Mouse (Mus musculus): ENCODE measurements around the gene Cnn3.

Cnn3 gene

DNA sequence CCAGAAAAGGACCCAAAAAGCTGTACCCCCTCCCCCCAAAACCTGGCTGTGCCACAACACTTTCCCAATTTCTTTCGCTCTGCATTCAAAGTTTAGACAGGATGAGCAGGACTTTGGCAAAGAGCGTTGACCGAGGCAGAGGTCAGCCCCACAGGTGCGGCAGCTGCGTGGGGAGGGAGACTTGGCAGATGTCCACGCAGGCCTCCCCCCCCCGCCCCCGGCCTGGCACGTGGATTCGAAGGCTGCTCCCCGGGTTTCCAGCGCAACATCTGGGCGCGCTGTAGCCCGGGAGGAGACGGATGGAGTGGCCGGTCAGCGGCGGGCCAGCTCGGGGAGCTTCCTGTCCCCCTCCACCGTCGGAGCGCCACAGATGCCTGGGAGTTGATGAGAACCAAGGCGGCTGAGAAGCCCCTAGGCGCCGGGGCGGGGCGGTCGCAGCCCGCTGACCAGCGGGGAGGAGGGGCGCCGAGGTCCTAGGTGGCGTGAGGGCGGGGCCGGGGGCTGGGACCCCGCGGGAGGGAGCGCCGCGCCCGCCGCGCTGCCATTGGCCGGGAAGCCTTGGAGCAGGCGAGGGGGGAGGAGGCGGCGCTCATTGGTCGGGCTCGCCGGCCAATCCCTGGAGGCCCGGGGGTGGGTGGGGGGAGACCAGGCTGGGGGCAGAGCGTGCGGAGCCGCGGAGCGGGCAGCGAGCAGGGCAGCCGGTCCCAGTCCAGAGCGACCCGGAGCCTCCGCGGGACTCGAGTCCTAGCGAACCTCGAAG, at the start of gene Cnn3:
Gene Cnn3 (plus strand): TSS at position 637 of the 760 bp plus-strand sequence.
- peak; percentile 93 to 94 for DNase-seq (ENCODE audit: low spot score in 2 of 2)

- no peak for DNase-seq (ENCODE audit: low spot score in 2 of 2)
Observed at GRCm38 (mm10) chr3:121378708-121379612, 47.3 kb upstream of the Cnn3 start.

DNA sequence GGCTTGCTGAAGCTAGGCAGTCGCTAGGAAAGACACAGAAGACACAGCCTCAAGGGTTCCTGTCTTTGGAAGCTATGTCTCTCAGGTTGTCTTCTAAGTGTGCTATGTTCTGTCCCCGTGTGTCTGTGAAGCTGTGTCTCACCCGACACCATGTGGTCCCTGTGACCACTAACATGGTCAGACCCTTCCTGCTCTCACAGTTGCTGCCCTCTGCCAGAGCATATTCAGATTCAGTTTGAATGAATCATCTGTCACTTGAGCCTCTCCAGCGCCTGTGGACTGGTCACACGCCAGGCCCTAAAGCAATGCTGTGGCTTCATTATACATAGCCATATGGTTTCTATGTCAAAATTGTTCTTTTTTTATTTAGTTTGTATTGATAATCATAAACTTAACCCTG, 46.6 kb upstream of the Cnn3 start:
- DNase-seq (ENCODE audit: low spot score in 2 of 2): no peak

GRCm38 (mm10) chr3:121387471-121388009, 38.8 kb upstream of the Cnn3 start:
- DNase-seq (ENCODE audit: low spot score in 2 of 2): no peak

DNA sequence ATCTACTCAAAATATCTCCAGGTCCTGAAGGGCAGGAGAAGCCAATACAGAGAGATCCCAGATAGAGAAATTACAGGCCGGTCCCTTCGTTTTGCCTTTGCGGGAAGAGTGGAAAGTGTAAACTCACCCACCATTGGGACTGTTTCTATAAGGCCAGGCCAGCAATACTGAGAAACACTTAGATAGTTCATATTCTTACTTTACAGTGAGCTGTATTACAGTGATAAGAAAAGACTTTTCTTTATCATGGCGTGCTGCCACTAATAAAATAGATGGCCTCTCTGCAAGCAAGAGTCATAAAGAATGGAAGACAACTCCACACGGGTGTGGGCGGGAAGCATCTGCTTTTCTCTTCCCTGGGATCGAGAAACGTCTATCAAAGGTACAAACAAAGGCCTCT, 36.9 kb upstream of the Cnn3 start:
- DNase-seq (ENCODE audit: low spot score in 2 of 2): no peak

- DNase-seq (ENCODE audit: low spot score in 2 of 2): no peak
Observed at GRCm38 (mm10) chr3:121389860-121390530, 36.3 kb upstream of the Cnn3 start.

GRCm38 (mm10) chr3:121390724-121391123, 35.6 kb upstream of the Cnn3 start:
- peak in 1 of 2 experiments; percentile 40 for DNase-seq (ENCODE audit: low spot score in 2 of 2)

DNA sequence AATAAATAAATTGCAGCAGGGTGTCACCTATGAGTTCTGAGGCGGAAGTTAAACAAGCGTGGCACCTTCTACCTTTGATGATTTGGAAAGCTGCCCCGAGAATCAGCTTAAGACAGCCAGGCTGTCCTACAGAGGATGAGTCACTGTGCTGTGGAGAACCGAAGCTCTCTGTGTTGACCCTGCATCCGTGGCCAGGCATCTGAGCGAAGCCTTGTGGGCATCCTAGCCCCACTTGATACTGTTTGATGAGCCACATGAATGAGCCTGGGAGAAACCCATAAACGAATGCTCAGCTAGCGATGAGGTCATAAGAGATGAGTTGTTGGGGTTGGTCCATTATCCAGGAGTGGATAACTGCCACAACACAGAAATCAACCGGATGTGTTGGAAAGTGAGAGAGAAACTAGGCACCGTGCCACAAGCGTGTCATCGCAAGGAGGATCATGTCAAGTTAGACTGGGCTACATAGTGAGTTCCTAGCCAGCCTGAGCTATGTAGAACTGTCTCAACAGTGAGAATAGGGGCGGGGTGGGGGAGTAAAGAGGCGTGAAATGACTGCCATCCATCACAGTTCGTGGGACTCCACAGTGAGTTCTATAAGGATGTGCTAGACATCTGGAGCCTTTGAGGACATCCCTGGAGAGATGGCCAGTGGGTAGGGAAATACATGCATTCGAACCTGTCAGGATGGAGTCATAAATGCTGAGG, 30.6 kb upstream of the Cnn3 start:
- DNase-seq (ENCODE audit: low spot score in 2 of 2): peak in 1 of 2 experiments; percentile 29

DNA sequence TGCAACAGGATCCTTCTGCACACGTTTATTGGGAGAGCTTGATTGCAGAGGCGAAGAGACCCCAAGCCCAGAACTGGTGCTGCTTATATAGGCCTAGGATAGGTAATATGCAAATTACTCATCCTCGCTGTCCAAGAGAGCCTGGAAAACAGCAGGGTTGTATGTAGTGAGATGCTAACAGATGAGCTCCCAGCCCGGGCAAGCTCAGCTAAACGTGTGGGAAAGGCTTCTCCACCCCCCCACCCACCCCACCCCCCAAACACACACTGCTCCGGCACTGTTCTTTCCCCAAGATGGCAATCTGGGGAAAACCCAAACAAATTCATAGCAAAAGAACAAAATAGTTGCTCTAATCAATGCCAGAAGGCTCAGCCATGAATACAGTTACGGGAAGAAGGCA, 29.7 kb upstream of the Cnn3 start:
- no peak for DNase-seq (ENCODE audit: low spot score in 2 of 2)

DNA sequence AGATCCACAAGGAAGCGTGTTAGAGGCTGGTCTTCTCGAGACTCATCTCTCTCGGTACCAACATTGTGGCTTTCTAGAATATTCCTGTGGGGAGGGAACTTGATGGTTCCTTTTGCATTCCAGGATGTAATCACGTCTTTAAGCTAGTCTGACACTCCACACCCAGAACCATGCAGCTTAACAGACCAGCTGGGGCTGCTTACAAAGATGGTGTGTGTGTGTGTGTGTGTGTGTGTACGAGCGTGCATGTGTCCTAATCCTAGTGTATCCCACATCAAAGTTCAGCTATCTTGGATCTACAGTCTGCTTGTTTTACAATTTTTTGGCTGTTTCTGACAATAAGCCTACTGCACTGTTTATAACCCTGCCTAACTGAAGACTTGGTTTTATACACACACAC, 29.3 kb upstream of the Cnn3 start:
- no peak for DNase-seq (ENCODE audit: low spot score in 2 of 2)

DNA sequence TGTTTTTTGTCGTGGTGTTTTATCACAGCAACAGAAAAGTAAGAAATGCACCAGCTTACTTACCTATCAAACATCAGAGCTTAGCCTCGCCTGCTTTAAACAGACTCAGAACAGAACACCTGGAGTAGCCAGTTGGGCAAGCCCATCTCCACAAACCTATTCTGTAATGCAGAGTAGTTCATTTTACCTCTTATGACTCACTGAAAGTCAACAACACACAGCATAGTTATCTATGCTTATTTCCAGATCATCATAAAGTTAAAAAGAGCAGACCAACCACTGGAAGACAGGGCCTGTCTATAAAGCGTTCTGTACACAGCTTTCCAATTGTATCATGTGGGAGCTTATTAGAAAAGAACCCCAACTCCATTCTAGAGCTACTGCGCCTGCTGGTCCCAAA, 24.9 kb upstream of the Cnn3 start:
- DNase-seq (ENCODE audit: low spot score in 2 of 2): no peak

DNA sequence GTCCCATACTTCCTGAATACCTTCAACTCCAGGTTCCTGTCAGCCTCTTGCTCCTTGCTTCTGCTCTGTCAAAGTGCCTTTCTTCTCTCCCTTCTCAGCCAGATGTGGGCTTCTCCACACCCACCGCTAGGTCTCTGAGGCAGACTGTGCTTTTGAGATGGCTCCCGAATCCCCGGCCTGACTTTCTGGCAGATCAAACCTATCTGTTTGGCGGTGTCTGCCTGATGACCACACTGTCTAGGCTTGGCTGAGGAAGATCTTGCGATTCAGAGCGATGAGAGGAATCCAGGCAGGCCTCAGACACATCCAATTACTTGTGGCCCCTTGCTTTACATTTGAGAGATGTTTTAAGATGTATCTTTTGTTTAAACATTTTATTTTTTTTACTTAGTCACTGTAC, 24.2 kb upstream of the Cnn3 start:
- DNase-seq (ENCODE audit: low spot score in 2 of 2): no peak

DNA sequence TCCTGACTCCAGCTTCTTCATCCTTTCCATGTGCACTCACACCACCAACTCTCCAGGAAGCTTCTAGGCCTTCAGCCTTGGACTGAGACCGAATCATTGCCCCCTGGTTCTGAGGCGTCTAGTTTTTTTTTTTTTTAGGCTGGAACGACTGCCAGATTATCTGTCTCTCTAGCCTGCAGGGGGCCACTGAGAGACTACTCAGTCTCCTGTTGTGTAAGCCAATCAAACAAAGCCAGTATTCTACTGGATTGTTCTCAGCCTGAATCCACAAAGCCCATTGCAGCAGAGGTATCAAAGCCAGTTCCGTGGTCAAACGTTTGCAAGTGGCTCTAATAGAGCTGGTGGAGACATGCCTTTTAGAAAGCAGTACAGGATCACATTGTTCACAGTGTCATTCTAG, 22.8 kb upstream of the Cnn3 start:
- no peak for DNase-seq (ENCODE audit: low spot score in 2 of 2)

GRCm38 (mm10) chr3:121405101-121405500, 21.2 kb upstream of the Cnn3 start:
- no peak for DNase-seq (ENCODE audit: low spot score in 2 of 2)

GRCm38 (mm10) chr3:121407417-121407816, 18.9 kb upstream of the Cnn3 start:
- no peak for DNase-seq (ENCODE audit: low spot score in 2 of 2)

- no peak for DNase-seq (ENCODE audit: low spot score in 2 of 2)
Observed at GRCm38 (mm10) chr3:121408386-121408785, 17.9 kb upstream of the Cnn3 start.

GRCm38 (mm10) chr3:121411450-121411849, 14.8 kb upstream of the Cnn3 start:
- DNase-seq (ENCODE audit: low spot score in 2 of 2): no peak

GRCm38 (mm10) chr3:121416171-121417154, 9.8 kb upstream of the Cnn3 start:
- no peak for DNase-seq (ENCODE audit: low spot score in 2 of 2)

DNA sequence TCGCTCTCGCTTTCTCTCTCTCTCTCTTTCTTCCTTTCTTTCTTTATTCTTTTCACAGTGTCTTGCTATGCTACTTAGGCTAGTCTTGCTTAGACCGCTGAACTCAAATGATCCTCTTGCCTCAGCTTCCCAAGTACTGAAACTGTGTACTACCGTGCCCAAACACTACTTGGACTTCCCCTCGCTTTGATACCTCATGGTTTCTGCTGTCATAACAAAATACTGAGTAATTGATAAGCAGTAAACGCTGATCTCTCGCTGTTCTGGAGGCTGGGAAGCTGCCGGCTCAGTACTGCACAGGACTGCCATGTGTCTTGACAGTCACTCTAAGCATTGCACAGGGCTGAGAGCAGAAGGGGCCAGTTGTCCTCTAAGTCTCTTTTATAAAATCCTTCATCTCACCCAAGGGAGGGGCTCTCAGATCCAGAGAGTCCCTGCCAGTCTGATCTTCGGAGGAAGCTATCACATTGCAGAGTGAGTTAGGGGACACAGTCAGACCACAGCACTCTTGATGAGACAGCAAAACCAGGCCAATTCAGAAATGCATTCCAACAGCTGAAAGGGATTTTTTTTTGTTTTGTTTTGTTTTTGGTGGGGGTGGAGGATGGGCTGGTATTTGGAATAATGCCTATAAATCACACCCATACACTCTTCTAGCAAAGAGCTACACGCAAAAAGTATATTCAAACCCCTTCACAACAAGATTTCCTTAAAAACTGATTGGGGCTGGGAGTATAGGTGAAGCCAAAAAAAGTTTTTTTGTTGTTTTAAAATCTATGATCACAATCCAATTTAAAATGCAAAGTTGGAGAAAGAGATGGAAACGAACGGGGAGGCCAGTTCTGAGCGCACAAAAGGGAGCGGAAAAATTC, 8.7 kb upstream of the Cnn3 start:
- DNase-seq (ENCODE audit: low spot score in 2 of 2): no peak

Data from urinary bladder, postnatal 4 days (tissue).